Mouse (Mus musculus) liver, embryonic 13.5 days (tissue): Measurements from ENCODE around the gene Usp47. TPM values are rescaled to one million over a fixed set of nuclear protein-coding genes. Genes with fewer than 3 reads are reported as not detected.

Experiments
- ATAC-seq: fragments of 200-750 bp; cut with Nextera tagmentation; 2 replicates; pipeline ENCODE4 v1.8.0; 2017; ENCODE audit warnings: low read depth, mild to moderate bottlenecking, moderate number of reproducible peaks, moderate library complexity
- DNase-seq: peaks from one replicate; pipeline ENCODE4 v3.0.0; 2022
- H3K27ac ChIP-seq: fragments of 300-500 bp; sonication (generic); 2 replicates; pipeline ENCODE4 v1.5.1; 2015; ENCODE audit warnings: moderate library complexity, mild to moderate bottlenecking, inconsistent platforms
- H3K27me3 ChIP-seq: fragments of 300-500 bp; sonication (generic); 2 replicates; pipeline ENCODE4 v1.6.1; 2015; ENCODE audit warnings: mild to moderate bottlenecking, inconsistent platforms
- H3K36me3 ChIP-seq: fragments of 300-500 bp; sonication (generic); 2 replicates; pipeline ENCODE4 v1.6.1; 2015; ENCODE audit warnings: mild to moderate bottlenecking, inconsistent platforms
- H3K4me1 ChIP-seq: fragments of 300-500 bp; sonication (generic); replicated peaks from 2 replicates; pipeline ENCODE4 v1.6.1; 2015; ENCODE audit warnings: inconsistent platforms
- H3K4me2 ChIP-seq: fragments of 300-500 bp; sonication (generic); 2 replicates; pipeline ENCODE4 v1.6.1; 2015; ENCODE audit warnings: inconsistent platforms, mild to moderate bottlenecking, moderate library complexity
- H3K4me3 ChIP-seq: fragments of 300-500 bp; sonication (generic); replicated peaks from 2 replicates; pipeline ENCODE4 v1.5.1; 2015; ENCODE audit warnings: mild to moderate bottlenecking, inconsistent platforms
- H3K9ac ChIP-seq: fragments of 300-500 bp; sonication (generic); 2 replicates; pipeline ENCODE4 v1.6.1; 2015; ENCODE audit warnings: mild to moderate bottlenecking, inconsistent platforms
- H3K9me3 ChIP-seq: fragments of 300-500 bp; sonication (generic); replicated peaks from 2 replicates; pipeline ENCODE4 v1.6.1; 2016; ENCODE audit warnings: inconsistent platforms
- WGBS: fragments of 180-500 bp; shearing (Covaris S2); methylation state at CpG from one replicate; pipeline ENCODE4 v1.1.7; 2015; ENCODE audit not compliant: insufficient replicate concordance; 5-methylcytosine and 5-hydroxymethylcytosine counted together
- polyA plus RNA-seq: library from polyadenylated mRNA; unstranded; fragments of >200 nt; fragmentation: Nextera tagmentation; extraction: Ambion mirVana; gene quantifications from 2 replicates; pipeline ENCODE4 v1.2.1, GENCODE M21; 2015

The Usp47 gene
- polyA plus RNA-seq, 1 experiment from 2014 or later = 20.4 TPM

GRCm38 (mm10) chr7:112138509-112139405 is 115.5 kb downstream of the Usp47 start:
- Histone ChIP-seq H3K9me3 (no peaks in the 10 kb centered on the region), H3K4me2 (no peak overlapping the region), H3K27ac (no peak overlapping the region), H3K36me3 (no peaks in the 10 kb centered on the region), H3K9ac (no peak overlapping the region), H3K4me3 (no peak overlapping the region), H3K4me1 (no peaks in the 10 kb centered on the region), H3K27me3 (no peaks in the 10 kb centered on the region)
- WGBS = 49% methylated on average over 11 of the region's 11 CpGs
- ATAC-seq (no peak), DNase-seq (no peak)

- DNase-seq (no peak), ATAC-seq (no peak)
- H3K27me3 ChIP-seq = no peaks in the 10 kb centered on the region
- no peaks in the 10 kb centered on the region for H3K9me3 ChIP-seq
- H3K9ac ChIP-seq = no peak overlapping the region
- no peaks in the 10 kb centered on the region for H3K36me3 ChIP-seq
- WGBS = 78% methylated on average over 2 of the region's 2 CpGs
- no peaks in the 10 kb centered on the region for H3K4me1 ChIP-seq
- no peak overlapping the region for H3K4me3 ChIP-seq
- H3K4me2 ChIP-seq = no peak overlapping the region
- H3K27ac ChIP-seq = no peak overlapping the region
These were observed 117.4 kb downstream of the Usp47 start for GRCm38 (mm10) chr7:112140725-112141124.

GRCm38 (mm10) chr7:112142616-112143015 is 119.3 kb downstream of the Usp47 start:
- no peak overlapping the region for H3K4me2 ChIP-seq
- H3K4me1 ChIP-seq = no peaks in the 10 kb centered on the region
- DNase-seq (no peak), ATAC-seq (no peak)
- no peaks in the 10 kb centered on the region for H3K36me3 ChIP-seq
- no peaks in the 10 kb centered on the region for H3K9me3 ChIP-seq
- H3K27me3 ChIP-seq = no peaks in the 10 kb centered on the region
- 55% methylated on average over 3 of the region's 3 CpGs for WGBS
- no peak overlapping the region for H3K27ac ChIP-seq
- no peak overlapping the region for H3K4me3 ChIP-seq
- no peak overlapping the region for H3K9ac ChIP-seq

GRCm38 (mm10) chr7:112143090-112143500 is 119.8 kb downstream of the Usp47 start:
- H3K27me3 ChIP-seq = no peaks in the 10 kb centered on the region
- DNase-seq (no peak), ATAC-seq (no peak)
- H3K4me2 ChIP-seq = no peak overlapping the region
- H3K4me3 ChIP-seq = no peak overlapping the region
- H3K9me3 ChIP-seq = no peaks in the 10 kb centered on the region
- no peak overlapping the region for H3K27ac ChIP-seq
- H3K4me1 ChIP-seq = no peaks in the 10 kb centered on the region
- H3K9ac ChIP-seq = no peak overlapping the region
- H3K36me3 ChIP-seq = no peaks in the 10 kb centered on the region
- 52% methylated on average over 7 of the region's 7 CpGs for WGBS

- Histone ChIP-seq H3K27me3 (no peaks in the 10 kb centered on the region), H3K27ac (no peak overlapping the region), H3K4me1 (no peaks in the 10 kb centered on the region), H3K4me2 (no peak overlapping the region), H3K9ac (no peak overlapping the region), H3K4me3 (no peak overlapping the region), H3K9me3 (no peaks in the 10 kb centered on the region), H3K36me3 (no peaks in the 10 kb centered on the region)
- no peak for DNase-seq
- WGBS = 66% methylated on average over 4 of the region's 4 CpGs
- no peak for ATAC-seq
These were observed 120.7 kb downstream of the Usp47 start for GRCm38 (mm10) chr7:112143978-112144377.

GRCm38 (mm10) chr7:112144646-112145179 is 121.4 kb downstream of the Usp47 start:
- Histone ChIP-seq H3K4me1 (no peaks in the 10 kb centered on the region), H3K9me3 (no peaks in the 10 kb centered on the region), H3K27ac (no peak overlapping the region), H3K27me3 (no peaks in the 10 kb centered on the region), H3K4me3 (no peak overlapping the region), H3K36me3 (no peaks in the 10 kb centered on the region), H3K9ac (no peak overlapping the region), H3K4me2 (no peak overlapping the region)
- DNase-seq = no peak
- 68% methylated on average over 11 of the region's 11 CpGs for WGBS
- no peak for ATAC-seq

GRCm38 (mm10) chr7:112147979-112148378 is 124.7 kb downstream of the Usp47 start:
- H3K9ac ChIP-seq = no peak overlapping the region
- no peak overlapping the region for H3K4me3 ChIP-seq
- H3K9me3 ChIP-seq = no peaks in the 10 kb centered on the region
- WGBS = 52% methylated on average over 2 of the region's 2 CpGs
- no peaks in the 10 kb centered on the region for H3K27me3 ChIP-seq
- ATAC-seq (no peak), DNase-seq (no peak)
- H3K27ac ChIP-seq = no peak overlapping the region
- H3K36me3 ChIP-seq = no peaks in the 10 kb centered on the region
- no peaks in the 10 kb centered on the region for H3K4me1 ChIP-seq
- no peak overlapping the region for H3K4me2 ChIP-seq

GRCm38 (mm10) chr7:112149113-112149512 is 125.8 kb downstream of the Usp47 start:
- no peaks in the 10 kb centered on the region for H3K27me3 ChIP-seq
- no peaks in the 10 kb centered on the region for H3K9me3 ChIP-seq
- no peaks in the 10 kb centered on the region for H3K4me1 ChIP-seq
- ATAC-seq (no peak), DNase-seq (no peak)
- WGBS = 66% methylated on average over 10 of the region's 10 CpGs
- no peaks in the 10 kb centered on the region for H3K36me3 ChIP-seq
- no peak overlapping the region for H3K4me2 ChIP-seq
- no peak overlapping the region for H3K4me3 ChIP-seq
- H3K27ac ChIP-seq = no peak overlapping the region
- H3K9ac ChIP-seq = no peak overlapping the region

- no peaks in the 10 kb centered on the region for H3K9me3 ChIP-seq
- no peak for DNase-seq
- ATAC-seq = no peak
- H3K4me1 ChIP-seq = peaks cover 14% of the 10 kb centered on the region
- no peak overlapping the region for H3K27ac ChIP-seq
- H3K4me2 ChIP-seq = no peak overlapping the region
- H3K4me3 ChIP-seq = no peak overlapping the region
- peaks cover 33% of the 10 kb centered on the region for H3K27me3 ChIP-seq
- no peaks in the 10 kb centered on the region for H3K36me3 ChIP-seq
- H3K9ac ChIP-seq = no peak overlapping the region
- 57% methylated on average over 4 of the region's 4 CpGs for WGBS
These were observed 131.1 kb downstream of the Usp47 start for GRCm38 (mm10) chr7:112154445-112154844.

GRCm38 (mm10) chr7:112155194-112155593 is 131.9 kb downstream of the Usp47 start:
- DNase-seq (no peak), ATAC-seq (no peak)
- peaks cover 14% of the 10 kb centered on the region for H3K4me1 ChIP-seq
- H3K4me3 ChIP-seq = no peak overlapping the region
- H3K9ac ChIP-seq = no peak overlapping the region
- 16% methylated on average over 1 of the region's 1 CpGs for WGBS
- no peak overlapping the region for H3K4me2 ChIP-seq
- no peaks in the 10 kb centered on the region for H3K36me3 ChIP-seq
- no peaks in the 10 kb centered on the region for H3K9me3 ChIP-seq
- no peak overlapping the region for H3K27ac ChIP-seq
- peaks cover 37% of the 10 kb centered on the region for H3K27me3 ChIP-seq

- Histone ChIP-seq H3K27ac (no peak overlapping the region), H3K9me3 (no peaks in the 10 kb centered on the region), H3K36me3 (no peaks in the 10 kb centered on the region), H3K4me2 (peak overlapping the region; percentile 50), H3K4me1 (peaks cover 14% of the 10 kb centered on the region), H3K27me3 (peaks cover 39% of the 10 kb centered on the region), H3K4me3 (peak overlapping the region; percentile 50), H3K9ac (no peak overlapping the region)
- DNase-seq (no peak), ATAC-seq (0 out of 2 replicates have a peak, but pooled peaks have one; percentile 5)
- 15% methylated on average over 23 of the region's 23 CpGs for WGBS
These were observed 134.4 kb downstream of the Usp47 start for GRCm38 (mm10) chr7:112157584-112158315.
